Mouse (Mus musculus) hindbrain, embryonic 11.5 days (tissue): ENCODE measurements around the gene Zbtb16. TPM values are rescaled to one million over a fixed set of nuclear protein-coding genes. Genes with fewer than 3 reads are reported as not detected.

Source experiments
- ATAC-seq: fragments of 200-750 bp; cut with Nextera tagmentation; 2 replicates; pipeline ENCODE4 v1.8.0; 2017; ENCODE audit warnings: mild to moderate bottlenecking, moderate TSS enrichment, moderate library complexity; ENCODE audit not compliant: low FRiP score
- DNase-seq: peaks from one replicate; pipeline ENCODE4 v3.0.0-alpha.2; 2015; ENCODE audit warnings: low spot score
- H3K27ac ChIP-seq: fragments of 300-500 bp; sonication (generic); 2 replicates; pipeline ENCODE4 v1.5.1; 2014; ENCODE audit warnings: mild to moderate bottlenecking, low read depth, low read length
- H3K27me3 ChIP-seq: fragments of 300-500 bp; sonication (generic); 2 replicates; pipeline ENCODE4 v1.6.1; 2014; ENCODE audit warnings: mild to moderate bottlenecking, low read length, moderate library complexity, mixed read lengths; ENCODE audit not compliant: control insufficient read depth, insufficient read depth
- H3K36me3 ChIP-seq: fragments of 300-500 bp; sonication (generic); 2 replicates; pipeline ENCODE4 v1.6.1; 2014; ENCODE audit warnings: mild to moderate bottlenecking, low read length, moderate library complexity, mixed read lengths; ENCODE audit not compliant: control insufficient read depth, insufficient read depth
- H3K4me1 ChIP-seq: fragments of 300-500 bp; sonication (generic); replicated peaks from 2 replicates; pipeline ENCODE4 v1.6.1; 2014; ENCODE audit warnings: low read length, mixed read lengths; ENCODE audit not compliant: control insufficient read depth, insufficient read depth
- H3K4me2 ChIP-seq: fragments of 300-500 bp; sonication (generic); replicated peaks from 2 replicates; pipeline ENCODE4 v1.6.1; 2014; ENCODE audit warnings: mild to moderate bottlenecking, low read depth, low read length
- H3K4me3 ChIP-seq: fragments of 300-500 bp; sonication (generic); 2 replicates; pipeline ENCODE4 v1.5.1; 2014; ENCODE audit warnings: low read depth, low read length
- H3K9ac ChIP-seq: fragments of 300-500 bp; sonication (generic); 2 replicates; pipeline ENCODE4 v1.6.1; 2014; ENCODE audit warnings: low read depth, low read length
- H3K9me3 ChIP-seq: fragments of 300-500 bp; sonication (generic); 2 replicates; pipeline ENCODE4 v1.6.1; 2016; ENCODE audit warnings: low read length; ENCODE audit not compliant: control insufficient read depth
- WGBS: fragments of 180-500 bp; shearing (Covaris S2); extraction: QIAGEN DNeasy Blood & Tissue Kit; methylation state at CpG from one replicate; pipeline ENCODE4 v1.1.7; 2014; 5-methylcytosine and 5-hydroxymethylcytosine counted together
- polyA plus RNA-seq: library from polyadenylated mRNA; unstranded; fragments of >200 nt; fragmentation: Nextera tagmentation; extraction: Ambion mirVana; gene quantifications from 2 replicates; pipeline ENCODE4 v1.2.1, GENCODE M21; 2014

The Zbtb16 gene
- polyA plus RNA-seq, 1 experiment from 2014 or later = 10.6 TPM

- 70% methylated on average over 8 of the region's 8 CpGs for WGBS
- no peaks in the 10 kb centered on the region for H3K27me3 ChIP-seq
- no peak for DNase-seq
- ATAC-seq = no peak
- no peaks in the 10 kb centered on the region for H3K36me3 ChIP-seq
- H3K9me3 ChIP-seq = no peaks in the 10 kb centered on the region
- no peak overlapping the region for H3K4me2 ChIP-seq
- H3K27ac ChIP-seq = no peak overlapping the region
- H3K9ac ChIP-seq = no peak overlapping the region
- H3K4me3 ChIP-seq = no peak overlapping the region
- peaks cover 6% of the 10 kb centered on the region for H3K4me1 ChIP-seq
Observed at GRCm38 (mm10) chr9:48731651-48732536, 104.1 kb downstream of the Zbtb16 start.

GRCm38 (mm10) chr9:48730446-48730979 lies 105.5 kb downstream of the Zbtb16 start:
- H3K27me3 ChIP-seq = no peaks in the 10 kb centered on the region
- no peaks in the 10 kb centered on the region for H3K9me3 ChIP-seq
- no peak overlapping the region for H3K4me3 ChIP-seq
- no peaks in the 10 kb centered on the region for H3K36me3 ChIP-seq
- no peak overlapping the region for H3K9ac ChIP-seq
- 91% methylated on average over 10 of the region's 10 CpGs for WGBS
- DNase-seq (no peak), ATAC-seq (no peak)
- peaks cover 4% of the 10 kb centered on the region for H3K4me1 ChIP-seq
- H3K27ac ChIP-seq = no peak overlapping the region
- H3K4me2 ChIP-seq = no peak overlapping the region

- DNase-seq = no peak
- H3K4me2 ChIP-seq = no peak overlapping the region
- WGBS = 63% methylated on average over 3 of the region's 3 CpGs
- H3K9me3 ChIP-seq = no peaks in the 10 kb centered on the region
- H3K9ac ChIP-seq = no peak overlapping the region
- 0 out of 2 replicates have a peak, but pooled peaks cover 2% of the 10 kb centered on the region for H3K4me1 ChIP-seq
- ATAC-seq = no peak
- H3K36me3 ChIP-seq = no peaks in the 10 kb centered on the region
- H3K27me3 ChIP-seq = no peaks in the 10 kb centered on the region
- peak overlapping the region; percentile 39; the same call in 1 of the 2 replicates for H3K27ac ChIP-seq
- no peak overlapping the region for H3K4me3 ChIP-seq
Observed at GRCm38 (mm10) chr9:48729471-48729870, 106.6 kb downstream of the Zbtb16 start.

- Histone ChIP-seq H3K27ac (no peak overlapping the region), H3K9me3 (no peaks in the 10 kb centered on the region), H3K4me2 (no peak overlapping the region), H3K4me3 (no peak overlapping the region), H3K27me3 (no peaks in the 10 kb centered on the region), H3K36me3 (no peaks in the 10 kb centered on the region), H3K4me1 (0 out of 2 replicates have a peak, but pooled peaks cover 2% of the 10 kb centered on the region), H3K9ac (no peak overlapping the region)
- WGBS = 68% methylated on average over 13 of the region's 13 CpGs
- DNase-seq = no peak
- no peak for ATAC-seq
Observed at GRCm38 (mm10) chr9:48728731-48729123, 107.3 kb downstream of the Zbtb16 start.

- ATAC-seq (no peak), DNase-seq (no peak)
- no peak overlapping the region for H3K4me3 ChIP-seq
- H3K27me3 ChIP-seq = no peaks in the 10 kb centered on the region
- no peak overlapping the region for H3K27ac ChIP-seq
- H3K4me1 ChIP-seq = 0 out of 2 replicates have a peak, but pooled peaks cover 2% of the 10 kb centered on the region
- no peaks in the 10 kb centered on the region for H3K36me3 ChIP-seq
- WGBS = 57% methylated on average over 10 of the region's 10 CpGs
- H3K4me2 ChIP-seq = no peak overlapping the region
- no peak overlapping the region for H3K9ac ChIP-seq
- H3K9me3 ChIP-seq = no peaks in the 10 kb centered on the region
Observed at GRCm38 (mm10) chr9:48728083-48728730, 107.8 kb downstream of the Zbtb16 start.

GRCm38 (mm10) chr9:48726341-48726740 lies 109.7 kb downstream of the Zbtb16 start:
- H3K4me1 ChIP-seq = peaks cover 2% of the 10 kb centered on the region; the same call in 1 of the 2 replicates
- no peaks in the 10 kb centered on the region for H3K9me3 ChIP-seq
- no peak overlapping the region for H3K4me2 ChIP-seq
- H3K36me3 ChIP-seq = no peaks in the 10 kb centered on the region
- no peak overlapping the region for H3K4me3 ChIP-seq
- WGBS = 90% methylated on average over 8 of the region's 8 CpGs
- no peak for ATAC-seq
- no peaks in the 10 kb centered on the region for H3K27me3 ChIP-seq
- no peak overlapping the region for H3K27ac ChIP-seq
- DNase-seq = no peak
- H3K9ac ChIP-seq = no peak overlapping the region

- H3K36me3 ChIP-seq = no peaks in the 10 kb centered on the region
- H3K4me2 ChIP-seq = no peak overlapping the region
- H3K9ac ChIP-seq = no peak overlapping the region
- 67% methylated on average over 4 of the region's 4 CpGs for WGBS
- H3K9me3 ChIP-seq = no peaks in the 10 kb centered on the region
- no peak for ATAC-seq
- H3K4me1 ChIP-seq = peaks cover 2% of the 10 kb centered on the region; the same call in 1 of the 2 replicates
- no peak overlapping the region for H3K27ac ChIP-seq
- no peaks in the 10 kb centered on the region for H3K27me3 ChIP-seq
- no peak overlapping the region for H3K4me3 ChIP-seq
- no peak for DNase-seq
Observed at GRCm38 (mm10) chr9:48725918-48726317, 110.1 kb downstream of the Zbtb16 start.

- no peaks in the 10 kb centered on the region for H3K27me3 ChIP-seq
- H3K9me3 ChIP-seq = no peaks in the 10 kb centered on the region
- H3K4me2 ChIP-seq = no peak overlapping the region
- H3K36me3 ChIP-seq = no peaks in the 10 kb centered on the region
- WGBS = 88% methylated on average over 6 of the region's 6 CpGs
- no peak overlapping the region for H3K4me3 ChIP-seq
- H3K4me1 ChIP-seq = peaks cover 2% of the 10 kb centered on the region; the same call in 1 of the 2 replicates
- no peak for DNase-seq
- no peak for ATAC-seq
- H3K27ac ChIP-seq = no peak overlapping the region
- no peak overlapping the region for H3K9ac ChIP-seq
Observed at GRCm38 (mm10) chr9:48725161-48725560, 110.9 kb downstream of the Zbtb16 start.
